Mouse (Mus musculus): ENCODE measurements around the gene Spink2. TPM values are rescaled to one million over a fixed set of nuclear protein-coding genes. Genes with fewer than 3 reads are reported as not detected.

Spink2 gene
- total RNA-seq, 2 experiments from 2014 or later = not detected

Other genes with a start within 250 kb of the Spink2 start
- gene Srp72, start 236.8 kb downstream of the Spink2 start, total RNA-seq (2021) = 100 to 1,000 TPM; 107 to 108 TPM
- gene Arl9, start 207.4 kb downstream of the Spink2 start, total RNA-seq (2021) = not detected
- 1 to 10 TPM in 1 of 2 experiments, under 1 TPM in 1; 0.59 to 1.6 TPM for gene Thegl, start 195.4 kb downstream of the Spink2 start, total RNA-seq (2021)
- 10 to 100 TPM; 86.3 to 89.3 TPM for gene Hopx, start 96.3 kb downstream of the Spink2 start, total RNA-seq (2021)
- 1 to 10 TPM; 4.4 to 5.4 TPM for gene Rest, start 54.0 kb upstream of the Spink2 start, total RNA-seq (2021)
- gene Noa1, start 98.6 kb upstream of the Spink2 start, total RNA-seq (2021) = 10 to 100 TPM; 25.7 to 26.4 TPM
- 10 to 100 TPM; 48.2 to 48.8 TPM for gene Polr2b, start 98.7 kb upstream of the Spink2 start, total RNA-seq (2021)
- 10 to 100 TPM; 31.2 to 33.6 TPM for gene Igfbp7, start 196.6 kb upstream of the Spink2 start, total RNA-seq (2021)

All from layer of hippocampus, postnatal 25 days (tissue).